Mouse (Mus musculus): ENCODE measurements at regions not wholly inside any gene's neighbourhood (a gene's known extent, or its start where the extent isn't known, plus 50 kb on each side); places are given as distances from the start of the nearest gene placed in this dataset.

DNA sequence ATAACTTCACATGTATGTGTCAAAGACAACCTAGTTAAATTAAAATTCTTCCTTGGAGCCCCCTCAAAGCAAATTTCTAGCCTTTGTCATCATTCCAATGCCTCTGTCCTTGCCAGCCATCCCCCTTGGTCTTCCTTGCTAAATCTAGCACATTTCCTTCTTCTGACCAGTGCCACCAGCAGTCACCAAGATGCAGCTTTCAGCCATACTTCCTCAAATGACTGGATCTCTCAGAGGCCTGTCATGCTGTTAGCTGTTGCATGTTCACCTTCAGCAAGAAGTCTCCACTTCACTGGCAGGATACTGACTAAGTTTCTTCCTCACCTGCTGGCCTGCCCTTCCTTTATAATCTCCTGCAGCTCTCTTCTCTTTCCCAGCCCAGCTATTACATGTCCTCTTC is 261.3 kb downstream of the Pik3r1 start:
- DNase-seq (ENCODE audit: low spot score in 2 of 2), result no peak

DNA sequence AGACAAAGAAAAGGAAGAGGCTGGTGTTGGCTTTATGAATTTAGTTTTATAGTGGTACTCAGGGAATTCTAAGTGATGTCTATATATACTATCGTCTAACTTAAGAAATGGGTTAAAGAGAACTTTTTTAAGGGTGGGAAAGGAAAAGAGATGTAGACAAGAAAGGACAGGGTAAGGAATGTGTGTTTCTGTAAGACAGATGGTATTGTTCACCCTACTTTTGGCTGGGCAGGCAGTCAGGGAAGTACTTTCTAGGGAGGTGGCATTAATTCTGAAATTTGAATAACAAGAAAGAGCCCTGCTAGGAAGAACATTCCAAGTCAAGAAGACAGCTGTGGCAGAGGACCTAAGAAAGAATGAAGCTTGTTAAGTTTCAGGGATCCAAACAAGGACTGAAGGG is 263.0 kb downstream of the Pik3r1 start:
- DNase-seq (ENCODE audit: low spot score in 2 of 2), result no peak

DNA sequence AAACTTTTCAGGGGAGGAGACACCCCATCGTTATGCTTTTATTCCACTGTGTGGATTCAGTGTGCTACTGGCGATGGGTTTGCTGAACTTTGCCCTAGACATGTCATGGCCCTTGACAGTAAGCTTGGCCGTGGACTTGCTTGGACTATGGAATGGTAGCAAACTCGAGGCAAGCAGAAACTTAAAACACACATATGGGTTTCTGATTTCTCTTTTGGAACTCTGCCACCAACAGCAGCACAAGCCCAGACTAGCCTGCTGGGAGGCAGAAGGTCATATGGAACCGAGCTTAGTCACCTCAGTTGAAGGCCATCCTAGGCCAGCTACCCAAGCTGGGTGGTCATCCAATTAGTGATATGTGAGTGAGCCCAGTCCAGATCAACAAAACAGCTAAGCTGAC is 263.8 kb downstream of the Pik3r1 start:
- DNase-seq (ENCODE audit: low spot score in 2 of 2), result no peak

DNA sequence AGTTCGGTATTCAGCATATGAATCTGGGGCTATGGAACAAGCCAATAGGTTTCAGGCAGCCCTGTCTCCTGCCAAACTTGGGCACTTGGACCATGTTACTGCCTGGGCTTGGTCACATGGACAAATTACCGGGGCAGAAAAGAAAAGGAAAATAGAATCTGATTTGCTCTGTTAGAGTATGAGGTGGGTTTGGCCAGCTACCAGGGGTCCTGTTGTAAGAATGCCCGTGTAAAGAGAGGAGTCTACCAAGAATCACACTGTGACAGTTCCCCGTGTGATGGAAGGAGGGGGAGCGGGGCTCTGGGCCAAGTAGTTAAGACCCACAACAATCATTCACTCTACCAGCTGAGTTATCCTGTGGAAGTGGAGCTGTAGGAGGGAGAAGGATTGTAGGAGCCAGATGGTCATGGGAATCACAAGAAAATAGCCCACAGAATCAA is 266.2 kb downstream of the Pik3r1 start:
- no peak for DNase-seq (ENCODE audit: low spot score in 2 of 2)

DNA sequence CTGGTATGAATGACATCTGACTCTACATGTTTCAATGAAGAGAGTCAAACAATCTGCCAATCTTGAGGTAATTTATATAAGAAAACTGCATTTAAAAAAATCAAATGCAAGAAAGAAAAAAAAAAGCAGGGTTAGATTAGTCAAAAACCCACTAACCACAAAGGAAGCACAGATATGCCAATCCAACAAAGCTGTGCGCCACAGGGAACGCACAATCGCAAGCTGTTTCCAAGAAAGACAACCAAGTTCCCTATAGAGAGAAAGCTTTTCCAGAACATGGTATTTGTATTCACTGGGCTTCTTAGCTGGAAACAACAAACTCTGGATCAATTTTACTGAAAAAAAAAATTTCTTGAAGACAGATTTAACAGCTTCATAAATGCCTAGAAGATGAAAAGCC is 267.0 kb downstream of the Pik3r1 start:
- no peak for DNase-seq (ENCODE audit: low spot score in 2 of 2)

DNA sequence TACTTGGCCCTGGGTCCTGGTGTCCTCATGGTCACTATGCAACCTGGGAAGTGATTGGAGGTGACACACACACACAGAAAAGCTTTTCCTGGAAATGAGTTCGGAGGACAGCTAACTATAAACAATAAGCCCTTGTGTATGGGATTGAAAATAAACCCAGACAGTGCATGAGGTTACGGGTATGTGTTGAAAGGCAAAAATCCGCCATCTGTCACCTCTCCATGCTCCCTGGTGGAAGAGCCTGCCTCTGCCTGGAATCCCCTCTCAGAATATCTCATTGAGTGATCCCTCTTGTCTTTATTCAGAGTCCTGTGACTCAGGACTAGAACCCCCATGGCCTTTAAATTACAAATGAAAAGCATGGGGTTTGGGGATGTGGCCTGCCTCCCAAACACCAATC is 276.2 kb downstream of the Pik3r1 start:
- no peak for DNase-seq (ENCODE audit: low spot score in 2 of 2)

DNA sequence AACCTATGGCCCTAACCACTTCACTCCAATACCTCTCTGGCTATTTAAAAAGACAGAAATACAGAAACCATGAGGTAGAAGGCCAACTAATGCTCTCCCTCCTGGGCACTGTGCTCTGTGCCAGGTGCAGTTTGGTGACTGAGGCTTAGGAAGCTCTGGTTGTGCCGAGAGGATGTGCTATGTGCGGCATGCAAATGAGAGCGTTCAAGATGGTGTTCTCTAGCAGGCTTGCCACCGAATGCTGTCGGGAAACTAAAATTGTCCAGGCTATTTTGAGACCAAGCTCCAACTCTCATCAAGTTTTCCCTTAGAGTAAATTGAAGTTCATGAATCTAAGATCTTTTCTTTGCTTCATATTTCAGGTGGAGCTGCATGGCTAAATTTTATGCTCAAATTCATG is 277.1 kb downstream of the Pik3r1 start:
- no peak for DNase-seq (ENCODE audit: low spot score in 2 of 2)

DNA sequence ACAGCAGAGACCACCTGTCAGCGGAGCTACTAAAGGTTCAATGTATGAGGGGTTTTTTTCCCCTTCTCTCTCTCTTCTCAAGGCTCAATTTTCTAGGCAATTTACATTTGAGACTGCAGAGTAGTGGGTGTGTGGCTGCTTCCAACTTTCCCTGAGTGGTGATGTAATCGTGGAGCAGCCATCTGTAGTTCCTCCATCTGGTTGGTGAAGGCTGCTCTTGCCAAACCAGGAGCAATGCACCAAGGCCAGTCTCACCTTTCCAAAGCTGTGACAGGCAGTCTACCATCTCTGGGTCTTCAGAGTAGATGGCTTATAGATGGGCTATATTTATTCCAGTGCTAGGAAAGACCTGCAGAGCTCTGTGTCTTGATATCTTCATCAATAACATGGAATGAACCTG is 280.4 kb downstream of the Pik3r1 start:
- no peak for DNase-seq (ENCODE audit: low spot score in 2 of 2)

DNA sequence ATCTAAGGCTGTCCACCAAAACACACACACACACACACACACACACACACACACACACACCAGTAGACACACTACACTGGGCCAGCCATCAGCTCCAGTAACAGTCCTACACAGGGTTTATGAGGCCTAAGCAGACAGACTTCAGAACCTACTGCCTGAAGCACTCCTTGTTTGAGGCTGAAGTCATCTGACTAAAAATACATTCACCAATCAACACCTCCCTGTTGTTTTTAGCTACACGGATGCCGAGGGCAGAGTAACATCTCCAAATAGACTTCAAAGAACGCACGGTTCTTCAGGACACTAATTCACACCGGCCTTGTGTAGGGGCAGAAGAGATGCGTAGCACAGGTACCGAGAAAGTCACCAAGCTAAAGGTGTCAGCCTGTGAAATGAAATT is 282.2 kb downstream of the Pik3r1 start:
- DNase-seq (ENCODE audit: low spot score in 2 of 2), result peak; percentile 22 to 27

DNA sequence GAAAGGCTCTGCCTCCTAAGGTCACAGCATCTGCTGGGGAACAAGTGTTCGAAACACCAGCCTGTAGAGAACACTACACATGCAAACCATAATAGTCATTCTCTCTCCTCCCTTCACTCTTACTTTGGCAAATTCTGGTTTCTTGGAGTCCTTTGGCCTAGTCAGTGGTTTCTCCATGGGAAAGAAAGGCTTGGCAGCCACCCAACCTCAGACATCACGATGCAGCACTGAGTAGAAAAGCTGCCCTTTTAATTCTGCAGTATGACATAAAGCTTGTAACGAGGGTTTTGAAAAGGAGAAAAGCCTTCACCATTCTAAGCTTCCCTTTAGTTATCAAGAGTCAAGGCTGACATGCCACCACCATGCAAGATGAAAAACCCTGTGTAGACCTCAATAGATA is 284.2 kb downstream of the Pik3r1 start:
- DNase-seq (ENCODE audit: low spot score in 2 of 2), result no peak

DNA sequence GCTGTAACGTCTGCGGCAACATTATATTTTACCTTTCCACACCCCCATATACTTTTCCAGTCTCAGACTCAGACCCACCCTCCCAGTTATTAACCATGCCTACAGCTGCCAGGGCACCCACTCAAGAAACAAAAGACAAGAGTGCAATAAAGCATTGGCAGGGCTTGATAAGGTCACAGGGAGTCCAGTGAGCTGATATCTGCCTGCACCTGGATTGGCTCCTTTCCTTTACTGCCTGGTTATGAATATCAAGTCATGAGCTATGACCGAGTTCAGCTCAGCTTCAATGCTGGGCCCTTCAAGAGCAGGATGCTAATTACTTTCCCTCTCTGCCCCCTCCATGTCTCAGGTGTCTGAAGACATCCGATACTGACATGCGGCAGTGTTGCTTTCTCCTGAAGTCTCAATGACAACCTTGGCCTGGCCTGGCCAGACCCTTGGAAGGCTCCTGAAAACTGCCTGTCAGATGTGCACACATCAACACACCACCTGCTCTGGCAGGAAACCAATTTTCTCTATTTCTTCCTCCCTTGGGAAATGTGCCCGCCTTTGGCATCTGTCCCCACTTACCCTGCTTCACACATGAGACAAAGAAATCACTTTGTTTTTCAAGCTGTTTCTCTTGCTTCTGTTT is 286.3 kb downstream of the Pik3r1 start:
- DNase-seq (ENCODE audit: low spot score in 2 of 2), result no peak

DNA sequence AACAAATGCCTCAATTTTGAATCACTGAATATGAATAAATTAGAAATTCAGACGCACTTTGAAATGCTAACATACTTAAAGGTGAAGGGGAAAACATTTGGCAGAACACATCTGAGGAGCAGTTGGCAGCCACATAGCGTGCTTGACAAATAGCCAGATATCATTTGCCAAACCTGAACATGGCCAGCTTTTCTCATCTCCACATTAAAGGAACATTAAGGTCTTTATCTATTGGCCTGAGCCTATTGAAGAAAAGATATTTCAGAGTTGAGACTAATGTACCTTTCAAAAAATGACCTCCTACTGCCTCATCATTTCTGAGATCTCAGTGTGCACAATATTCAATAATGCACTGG is 288.7 kb downstream of the Pik3r1 start:
- peak in 1 of 2 experiments; percentile 19 for DNase-seq (ENCODE audit: low spot score in 2 of 2)

DNA sequence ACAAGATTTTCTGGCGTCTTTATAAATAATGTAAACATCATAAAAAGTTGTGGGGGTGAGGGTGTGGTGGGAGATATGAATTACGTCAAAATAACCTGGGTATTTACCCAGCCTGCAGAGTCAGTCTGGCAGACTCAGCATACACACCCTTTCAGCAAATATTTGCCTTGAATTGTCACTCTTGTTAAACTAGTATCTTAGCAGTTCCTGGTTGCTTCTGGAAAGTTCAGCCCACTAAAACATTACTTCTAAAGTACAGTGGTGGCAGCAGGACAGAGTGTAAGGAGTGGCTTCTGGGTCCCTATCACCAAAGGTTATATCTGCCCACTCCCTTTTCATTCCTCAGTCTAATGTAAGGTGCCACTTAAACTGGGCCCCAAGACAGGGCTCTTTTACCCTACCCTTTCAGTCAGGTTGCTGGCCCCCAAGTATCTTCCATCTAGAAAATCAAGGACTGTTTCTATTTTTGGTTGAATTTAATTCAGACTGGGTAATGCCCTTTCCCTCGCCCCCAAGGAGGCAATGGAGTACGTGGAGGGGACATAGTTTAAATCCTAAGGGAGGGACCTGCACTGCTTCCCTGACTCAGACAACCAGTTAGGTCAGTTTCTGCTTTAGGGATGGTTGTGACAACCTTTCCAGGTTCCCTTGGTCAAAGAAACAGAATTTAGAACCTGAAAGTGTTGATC is 289.3 kb downstream of the Pik3r1 start:
- no peak for DNase-seq (ENCODE audit: low spot score in 2 of 2)

DNA sequence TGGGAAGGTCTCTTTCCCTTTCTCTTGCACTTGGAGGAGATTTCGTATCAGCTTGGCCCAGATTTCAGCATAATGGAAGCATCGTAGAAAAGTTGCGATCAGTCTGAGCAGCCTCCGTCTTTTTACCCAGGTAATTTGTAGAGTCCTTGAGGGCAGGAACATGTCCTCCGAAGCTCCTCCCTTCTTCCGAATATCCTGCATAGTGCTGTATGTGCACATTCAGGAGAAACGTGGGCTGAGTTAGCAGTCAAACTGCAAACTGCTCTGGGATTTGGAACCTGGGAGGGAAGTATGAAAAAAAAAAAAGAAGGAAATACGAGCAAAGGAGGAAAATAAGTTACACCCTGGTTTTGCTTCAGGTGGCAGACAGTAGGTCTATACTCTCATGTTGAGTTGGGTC is 294.7 kb downstream of the Pik3r1 start:
- DNase-seq (ENCODE audit: low spot score in 2 of 2), result no peak

DNA sequence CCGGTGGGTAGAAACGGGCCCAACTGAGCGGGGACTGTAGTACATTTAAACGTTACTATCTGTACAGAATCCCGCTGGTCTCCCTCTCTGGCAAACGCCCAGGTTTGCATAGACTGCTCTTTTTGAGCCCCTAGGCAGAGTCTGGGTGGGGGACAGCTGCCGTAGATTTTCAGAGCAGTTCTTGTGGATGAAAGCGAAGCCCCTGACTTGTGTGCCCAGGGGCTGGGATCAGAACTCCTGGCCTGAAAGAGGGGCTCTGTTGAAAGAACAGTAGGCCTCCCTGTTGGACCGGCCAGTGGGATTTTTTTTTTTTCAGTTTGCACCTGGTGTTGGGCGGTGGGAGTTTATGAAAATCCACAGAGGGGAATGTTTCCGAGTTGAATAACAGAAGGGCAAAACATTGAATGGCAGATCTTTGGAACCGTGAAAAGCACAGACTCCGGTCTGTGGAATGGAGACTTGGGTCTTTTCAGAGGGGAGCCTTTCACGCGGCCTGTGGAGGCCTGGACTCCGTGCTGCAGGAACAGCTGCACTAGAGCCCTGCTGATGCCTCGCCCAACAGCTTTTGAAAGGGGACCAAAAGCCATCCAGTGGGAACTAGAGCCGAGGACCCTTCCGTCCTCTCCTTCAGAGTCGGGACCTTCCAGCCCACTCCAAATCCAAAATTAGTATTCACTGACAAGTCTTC is 297.3 kb downstream of the Pik3r1 start:
- DNase-seq (ENCODE audit: low spot score in 2 of 2), result no peak

DNA sequence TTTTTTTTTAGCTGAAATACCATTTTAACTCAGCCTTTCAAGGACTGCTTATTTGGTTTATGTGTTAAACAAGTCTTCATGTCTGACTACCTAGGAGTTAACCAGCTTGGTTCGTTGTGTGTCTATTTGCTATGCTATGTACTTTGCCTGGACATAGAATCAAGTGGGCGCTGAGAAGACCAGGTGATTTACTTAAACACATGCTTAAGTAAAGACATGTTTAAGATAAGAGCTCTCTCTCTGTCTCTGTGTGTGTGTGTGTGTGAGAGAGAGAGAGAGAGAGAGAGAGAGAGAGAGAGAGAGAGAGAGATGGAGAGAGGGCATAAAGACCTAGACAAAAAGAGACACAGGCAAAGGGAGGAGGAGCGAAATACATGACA is 302.3 kb downstream of the Pik3r1 start:
- DNase-seq (ENCODE audit: low spot score in 2 of 2), result no peak

DNA sequence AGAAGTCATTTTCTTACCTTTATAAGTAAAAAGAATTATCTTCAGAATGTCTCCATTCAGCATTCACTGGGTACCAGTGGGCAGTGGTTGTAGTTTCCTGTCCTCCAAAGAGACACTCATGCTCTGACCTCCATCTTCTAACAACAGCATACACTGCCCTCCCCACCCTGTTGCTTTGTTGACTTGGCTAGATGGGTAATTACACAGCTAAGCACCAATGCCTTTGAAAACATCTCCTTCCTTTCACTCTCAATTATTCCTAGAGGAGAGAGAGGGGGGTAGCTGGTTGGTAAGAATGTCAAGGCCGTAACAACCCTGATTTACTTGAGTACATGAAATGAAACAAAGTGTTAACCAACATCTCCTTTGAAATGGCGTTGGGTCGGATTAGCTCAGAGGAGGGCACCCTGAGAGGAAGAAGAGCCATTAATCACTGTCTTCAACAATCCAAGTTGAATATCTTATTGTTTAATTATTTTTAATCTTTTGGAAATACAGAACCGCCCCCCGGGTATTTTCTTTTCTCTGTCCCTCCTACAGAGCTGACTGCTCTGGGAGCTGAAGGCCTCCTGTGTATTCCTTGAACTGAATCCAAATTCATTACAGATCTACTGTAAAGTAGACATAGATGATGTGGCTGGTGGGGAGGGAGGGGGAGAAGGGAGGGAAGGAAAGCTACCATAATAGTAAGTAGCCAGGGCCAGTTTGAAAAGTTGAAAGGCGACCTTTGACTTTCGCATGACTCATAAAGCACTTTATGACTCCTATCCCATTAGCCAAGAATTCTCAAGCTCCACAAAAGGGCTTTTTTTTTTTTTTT is 302.9 kb downstream of the Pik3r1 start:
- DNase-seq (ENCODE audit: low spot score in 2 of 2), result no peak

DNA sequence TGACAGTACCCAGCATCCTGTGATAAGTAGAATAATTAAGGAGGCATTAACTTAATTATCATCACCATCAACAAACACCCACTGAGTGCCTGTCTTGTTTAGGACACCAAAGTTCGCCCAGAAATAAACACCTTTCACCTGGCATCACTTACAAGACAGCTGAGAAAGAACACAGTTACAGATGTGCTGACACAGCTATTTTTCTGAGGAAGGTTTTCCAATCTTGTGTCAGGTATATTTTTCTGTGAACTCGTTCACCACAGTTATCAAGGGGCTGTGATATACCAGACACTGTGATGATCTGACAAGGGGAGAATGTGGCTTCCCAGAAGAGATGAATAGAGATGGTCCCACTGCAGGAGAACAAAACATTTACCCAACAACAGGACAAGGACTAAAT is 311.1 kb downstream of the Pik3r1 start:
- DNase-seq (ENCODE audit: low spot score in 2 of 2), result no peak

DNA sequence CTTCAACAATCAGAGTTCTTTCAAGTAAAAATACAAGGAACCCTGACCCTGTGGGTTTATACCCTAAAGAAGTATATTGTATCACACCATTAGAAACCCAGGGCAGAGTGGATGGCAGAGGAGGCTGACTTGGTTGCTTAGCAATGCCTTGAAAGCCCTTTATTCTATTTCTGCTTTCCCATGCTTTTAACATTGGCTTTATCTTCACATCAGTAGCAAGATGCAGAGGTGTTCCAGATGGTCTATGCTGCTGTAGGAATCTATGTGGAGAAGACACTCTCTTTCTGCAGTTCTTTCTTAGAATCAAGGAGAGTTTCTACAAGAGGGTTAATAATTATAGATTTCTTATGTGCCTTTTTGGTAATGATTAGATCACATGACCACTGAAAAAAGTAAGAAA is 313.7 kb downstream of the Pik3r1 start:
- no peak for DNase-seq (ENCODE audit: low spot score in 2 of 2)

DNA sequence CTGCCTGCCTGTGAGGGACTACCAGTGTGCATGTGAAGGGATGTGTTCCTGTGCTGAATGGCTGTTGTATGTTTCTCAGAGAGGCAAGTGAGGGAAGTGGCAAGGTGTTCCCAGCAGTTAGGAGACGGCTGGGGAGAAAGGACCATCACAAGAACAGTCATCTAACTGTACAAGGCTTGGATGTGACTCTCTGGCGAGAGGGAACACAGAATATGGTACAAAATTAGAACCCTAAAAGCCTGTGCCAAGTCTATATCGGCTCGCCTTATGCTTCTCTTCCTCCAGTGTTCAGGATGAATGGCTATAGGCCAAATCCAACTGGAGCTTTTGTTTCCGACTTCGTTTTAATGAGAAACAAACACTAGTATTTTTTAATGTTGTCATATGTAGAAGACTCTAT is 317.5 kb downstream of the Pik3r1 start:
- no peak for DNase-seq (ENCODE audit: low spot score in 2 of 2)

DNA sequence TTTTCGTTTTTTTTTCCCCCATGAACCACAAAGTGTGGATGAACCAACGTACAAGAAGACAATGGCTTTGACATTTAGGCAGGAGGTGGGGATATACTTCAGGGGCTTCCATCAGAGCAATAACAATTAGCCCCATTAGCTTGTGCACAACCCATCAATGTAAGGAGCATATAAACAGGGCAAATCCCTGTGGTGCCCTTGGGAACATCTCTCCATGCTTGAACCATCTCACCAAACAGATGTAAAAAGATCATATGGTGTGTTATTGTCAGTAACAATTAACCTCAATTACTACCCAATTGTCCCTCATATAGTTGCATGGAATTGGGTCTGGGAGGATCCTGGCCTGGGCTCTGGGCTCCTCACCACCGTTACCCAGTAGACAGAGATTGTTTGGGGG is 328.5 kb downstream of the Pik3r1 start:
- no peak for DNase-seq (ENCODE audit: low spot score in 2 of 2)

DNA sequence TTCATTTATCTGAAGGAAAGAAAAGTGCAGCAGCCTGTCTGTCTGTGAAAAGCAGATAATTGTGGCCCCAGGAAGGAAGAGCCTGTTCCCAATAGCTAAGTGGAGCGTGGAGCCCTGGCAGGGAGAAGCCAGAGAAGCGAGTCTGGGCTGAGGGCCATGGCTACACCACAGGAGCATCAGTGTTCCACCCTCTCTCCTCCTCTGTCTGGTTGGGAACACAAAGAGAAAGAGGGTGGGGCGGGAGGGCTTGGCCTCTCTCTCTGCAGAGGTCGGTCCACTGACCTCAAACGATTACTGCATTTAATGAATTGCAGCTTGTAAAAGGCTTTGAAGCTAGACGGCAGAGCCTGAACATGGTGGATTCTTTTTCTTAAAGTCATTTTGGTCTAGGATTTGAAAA is 329.0 kb downstream of the Pik3r1 start:
- DNase-seq (ENCODE audit: low spot score in 2 of 2), result no peak

DNA sequence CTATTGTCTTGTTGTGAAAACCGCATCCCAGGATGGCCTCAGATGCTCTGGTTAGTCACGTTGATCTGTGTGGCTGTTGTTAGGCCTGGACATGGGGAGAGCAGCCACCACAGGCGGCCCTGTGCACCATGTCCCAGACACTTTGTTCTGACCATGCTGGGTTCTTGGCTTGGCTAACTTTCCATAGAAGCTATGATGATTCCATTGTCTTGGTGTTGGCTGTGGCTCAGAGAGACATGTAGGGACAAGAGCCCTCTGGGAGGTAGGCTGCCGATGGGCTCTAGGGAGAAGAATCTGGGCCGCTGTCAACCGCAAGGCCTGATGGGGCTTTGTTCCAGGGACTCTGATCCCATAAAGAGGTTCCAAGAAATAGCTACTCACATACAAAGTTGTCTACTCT is 334.9 kb downstream of the Pik3r1 start:
- no peak for DNase-seq (ENCODE audit: low spot score in 2 of 2)
